In genomic region chr16:22124325-22124918, GRCm38 (mm10) we compare ENCODE assay signal across 14 mouse cellular contexts. TPM values are rescaled to one million over a fixed set of nuclear protein-coding genes. Genes with fewer than 3 reads are reported as not detected.
DNase-seq lines count a peak whose midpoint lies in the region; ATAC-seq and TF ChIP-seq lines count a peak whose summit lies in the region.
"Had no signal": no experiment of that assay in that cellular context is flagged by ENCODE, and none has a peak within 500 bp of the region (broad histone marks: within the 10 kb centered on the region; RNA-seq: fewer than 3 reads in every experiment).

No protein-coding gene starts in this region.

- no peak overlapping the region for H3K9ac ChIP-seq in hindbrain, embryonic 13.5 days
- H3K9ac ChIP-seq in hindbrain, postnatal 0 days (replicated peaks; ENCODE audit: low read length) = no peak overlapping the region
- no peak overlapping the region for H3K9ac ChIP-seq in kidney, postnatal 0 days (ENCODE audit: low read depth, low read length)
- H3K9ac ChIP-seq: embryonic facial prominence, embryonic 13.5 days; forebrain, embryonic 12.5 days; liver, embryonic 12.5 days had no signal

- ATAC-seq in hindbrain, embryonic 13.5 days (ENCODE audit: low FRiP score) = 0 out of 2 replicates have a peak, but pooled peaks have one; percentile 4
- ATAC-seq in hindbrain, postnatal 0 days = no peak
- 0 out of 2 replicates have a peak, but pooled peaks have one; percentile 41 for ATAC-seq in kidney, postnatal 0 days (replicated peaks; ENCODE audit: low FRiP score, low read depth)
- ATAC-seq: liver, embryonic 12.5 days had no signal

- H3K79me2 ChIP-seq in myocyte (ENCODE audit: control insufficient read depth, insufficient read depth) = peaks cover 49% of the 10 kb centered on the region

- H3K4me1 ChIP-seq in hindbrain, embryonic 13.5 days (replicated peaks) = peaks cover 7% of the 10 kb centered on the region
- H3K4me1 ChIP-seq in hindbrain, postnatal 0 days (ENCODE audit: insufficient read depth, low read length) = no peaks in the 10 kb centered on the region
- H3K4me1 ChIP-seq in kidney, postnatal 0 days (replicated peaks; ENCODE audit: insufficient read depth, low read length) = peaks cover 9% of the 10 kb centered on the region; the same call in 1 of the 2 replicates
- H3K4me1 ChIP-seq: embryonic facial prominence, embryonic 13.5 days; hindbrain, embryonic 10.5 days had no signal

- no peaks in the 10 kb centered on the region for H3K27me3 ChIP-seq in hindbrain, embryonic 13.5 days
- no peaks in the 10 kb centered on the region for H3K27me3 ChIP-seq in hindbrain, postnatal 0 days (ENCODE audit: insufficient read depth, low read length)
- no peaks in the 10 kb centered on the region for H3K27me3 ChIP-seq in kidney, postnatal 0 days (ENCODE audit: insufficient read depth, low read length)
- no peaks in the 10 kb centered on the region for H3K27me3 ChIP-seq in myocyte (ENCODE audit: control insufficient read depth, insufficient read depth, insufficient read length)
- H3K27me3 ChIP-seq: embryonic facial prominence, embryonic 13.5 days; forebrain, embryonic 12.5 days; liver, embryonic 12.5 days had no signal

- no peak for TF ChIP-seq CTCF in hindbrain, postnatal 0 days (IDR thresholded peaks at IDR 0.05; ENCODE audit: low read depth)
- TF ChIP-seq CTCF in kidney, postnatal 0 days (IDR thresholded peaks at IDR 0.05; ENCODE audit: low read depth) = no peak

- H3K4me3 ChIP-seq in hindbrain, embryonic 13.5 days = no peak overlapping the region
- H3K4me3 ChIP-seq in hindbrain, postnatal 0 days (ENCODE audit: low read length) = no peak overlapping the region
- no peak overlapping the region for H3K4me3 ChIP-seq in kidney, postnatal 0 days (replicated peaks; ENCODE audit: low read depth, low read length)
- H3K4me3 ChIP-seq in myocyte = no peak overlapping the region
- H3K4me3 ChIP-seq: embryonic facial prominence, embryonic 13.5 days; erythroblast, embryonic 14.5 days; forebrain, embryonic 12.5 days; hindbrain, embryonic 10.5 days; layer of hippocampus, adult 2 months; liver, embryonic 12.5 days had no signal

- DNase-seq in hindbrain, postnatal 0 days (ENCODE audit: low spot score) = no peak
- DNase-seq in kidney, postnatal 0 days (ENCODE audit: low spot score) = peak; percentile 70
- no peak for DNase-seq in kidney, postnatal 4 days
- DNase-seq in NIH3T3 (ENCODE audit: low read depth) = peak; percentile 59
- no peak for DNase-seq in thymus, postnatal 0 days (ENCODE audit: low spot score)

- no peaks in the 10 kb centered on the region for H3K9me3 ChIP-seq in hindbrain, embryonic 13.5 days
- no peaks in the 10 kb centered on the region for H3K9me3 ChIP-seq in hindbrain, postnatal 0 days (ENCODE audit: low read length)
- no peaks in the 10 kb centered on the region for H3K9me3 ChIP-seq in kidney, postnatal 0 days (replicated peaks; ENCODE audit: low read length)
- H3K9me3 ChIP-seq: embryonic facial prominence, embryonic 13.5 days; forebrain, embryonic 12.5 days; liver, embryonic 12.5 days had no signal

- no peak for TF ChIP-seq POLR2A in myocyte (IDR thresholded peaks at IDR 0.05; ENCODE audit: insufficient read length, low read depth)

- 57% methylated on average over 7 of the region's 7 CpGs for WGBS in hindbrain, embryonic 13.5 days
- 68% methylated on average over 7 of the region's 7 CpGs for WGBS in hindbrain, postnatal 0 days
- WGBS in kidney, postnatal 0 days = 14% methylated on average over 7 of the region's 7 CpGs

- no peak overlapping the region for H3K4me2 ChIP-seq in hindbrain, embryonic 13.5 days
- H3K4me2 ChIP-seq in hindbrain, postnatal 0 days (ENCODE audit: low read depth, low read length) = no peak overlapping the region
- no peak overlapping the region for H3K4me2 ChIP-seq in kidney, postnatal 0 days (ENCODE audit: low read length)
- peak overlapping the region; percentile 5 for H3K4me2 ChIP-seq in myocyte (ENCODE audit: low read depth)
- H3K4me2 ChIP-seq: embryonic facial prominence, embryonic 13.5 days; forebrain, embryonic 12.5 days; liver, embryonic 12.5 days; midbrain, embryonic 11.5 days had no signal

- no peak overlapping the region for H3K27ac ChIP-seq in hindbrain, embryonic 13.5 days
- H3K27ac ChIP-seq in hindbrain, postnatal 0 days = no peak overlapping the region
- no peak overlapping the region for H3K27ac ChIP-seq in kidney, postnatal 0 days
- H3K27ac ChIP-seq: embryonic facial prominence, embryonic 13.5 days; forebrain, embryonic 12.5 days; hindbrain, embryonic 10.5 days; layer of hippocampus, adult 2 months; liver, embryonic 12.5 days had no signal

- peaks cover 8% of the 10 kb centered on the region; the same call in 1 of the 2 replicates for H3K36me3 ChIP-seq in hindbrain, embryonic 13.5 days
- H3K36me3 ChIP-seq in hindbrain, postnatal 0 days (ENCODE audit: insufficient read depth, low read length) = no peaks in the 10 kb centered on the region
- H3K36me3 ChIP-seq in kidney, postnatal 0 days (ENCODE audit: insufficient read depth, low read length) = no peaks in the 10 kb centered on the region
- no peaks in the 10 kb centered on the region for H3K36me3 ChIP-seq in myocyte (ENCODE audit: control insufficient read depth, insufficient read depth)
- H3K36me3 ChIP-seq: liver, embryonic 12.5 days had no signal

- H3ac ChIP-seq in myocyte (ENCODE audit: control insufficient read depth, insufficient read length) = no peak overlapping the region

TF ChIP-seq in myocyte, 11 proteins besides CTCF, POLR2A, EP300 and RAD21:
- TF ChIP-seq MAX (IDR thresholded peaks at IDR 0.05; ENCODE audit: low read depth) = no peak
- TF ChIP-seq SRF (IDR thresholded peaks at IDR 0.05; ENCODE audit: control insufficient read depth, insufficient read length, low read depth) = no peak
- TF ChIP-seq TCF12 (IDR thresholded peaks at IDR 0.05; ENCODE audit: insufficient read depth, poor library complexity, severe bottlenecking) = no peak
- no peak for TF ChIP-seq TCF3 (IDR thresholded peaks at IDR 0.05; ENCODE audit: insufficient read length, low read depth)
- no peak for TF ChIP-seq E2F4 (IDR thresholded peaks at IDR 0.05; ENCODE audit: insufficient read depth)
- TF ChIP-seq MYOD1 (IDR thresholded peaks at IDR 0.05; ENCODE audit: control insufficient read depth in 1 of 3, insufficient read length in 2 of 3, low read depth in 2 of 3) = no peak
- no peak for TF ChIP-seq USF1 (IDR thresholded peaks at IDR 0.05; ENCODE audit: low read depth)
- TF ChIP-seq MYOG (IDR thresholded peaks at IDR 0.05; ENCODE audit: control insufficient read depth in 1 of 3, insufficient read depth in 1 of 3, insufficient read length in 2 of 3, low read depth in 2 of 3) = no peak
- no peak for TF ChIP-seq CEBPB (IDR thresholded peaks at IDR 0.05; ENCODE audit: insufficient read depth, poor library complexity, severe bottlenecking)
- no peak for TF ChIP-seq POLR2AphosphoS2 (IDR thresholded peaks at IDR 0.05; ENCODE audit: insufficient read length, low read depth)
- no peak for TF ChIP-seq REST (IDR thresholded peaks at IDR 0.05; ENCODE audit: insufficient read depth, insufficient read length)

RNA-seq across cellular contexts. Expression of gene Igf2bp2, which starts 38.7 kb away (rescaled TPM):
- polyA plus RNA-seq in hindbrain, embryonic 13.5 days (2015; fragmentation: Nextera tagmentation; extraction: Ambion mirVana) = 33.1 and 33.5 TPM in 2 replicates
- total RNA-seq in hindbrain, postnatal 0 days (2014; rRNA removed) = 15.8 and 19.1 TPM in 2 replicates
- polyA plus RNA-seq in hindbrain, postnatal 0 days (2015; fragmentation: Nextera tagmentation; extraction: Ambion mirVana) = 7.7 and 8.2 TPM in 2 replicates
- polyA plus RNA-seq in kidney, postnatal 0 days (2015; fragmentation: Nextera tagmentation; extraction: Ambion mirVana) = 34.8 and 35.0 TPM in 2 replicates
- 12.2 TPM for polyA plus RNA-seq in myocyte (2012; fragmentation: generic; extraction: Trizol)
- polyA plus RNA-seq in thymus, postnatal 0 days (2015; fragmentation: Nextera tagmentation; extraction: Ambion mirVana) = 6.8 and 8.5 TPM in 2 replicates

Comparison
In these comparisons a context has a peak if more than half of its experiments do, and no peak if none do; other contexts are left out.
1. DNase-seq: peak in kidney, postnatal 0 days (single experiment) and NIH3T3 (single experiment); none in hindbrain, postnatal 0 days (single experiment), kidney, postnatal 4 days (0 of 2) and thymus, postnatal 0 days (single experiment).